Mouse (Mus musculus): ENCODE measurements around the gene Epha8.

DNA sequence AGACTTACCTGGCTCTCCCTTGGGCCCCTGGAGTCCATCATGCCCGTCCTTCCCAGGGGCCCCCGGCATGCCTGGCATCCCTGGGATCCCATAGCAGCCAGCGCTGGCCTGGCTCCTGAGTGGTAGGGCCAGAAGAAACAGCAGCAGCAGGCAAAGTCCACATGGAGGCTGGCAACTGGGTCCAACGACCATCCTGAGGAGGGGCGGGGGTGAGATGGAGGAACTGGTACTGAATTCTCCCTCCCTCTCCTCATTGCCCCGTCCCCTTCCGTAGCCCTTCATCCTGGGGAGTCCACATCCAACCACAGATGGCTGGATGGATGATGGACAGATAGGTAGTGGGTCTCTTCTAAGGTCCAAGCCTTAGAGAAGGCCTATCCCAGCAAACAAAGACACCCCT is 64.2 kb downstream of the Epha8 start:
- TF ChIP-seq CTCF (IDR thresholded peaks at IDR 0.05 in 2 of 3, conservative IDR thresholded peaks at IDR 0.05 in 1 of 3; ENCODE audit: control insufficient read depth in 1 of 3, insufficient read depth in 1 of 3, low read depth in 2 of 3, low read length in 3 of 3, poor library complexity in 1 of 3, severe bottlenecking in 1 of 3), result no peak
- no peak for TF ChIP-seq GATA1 (IDR thresholded peaks at IDR 0.05; ENCODE audit: low read depth, low read length)
- no peak for TF ChIP-seq RAD21 (IDR thresholded peaks at IDR 0.05; ENCODE audit: low read depth, low read length)
- no peak for TF ChIP-seq E2F4 (IDR thresholded peaks at IDR 0.05; ENCODE audit: borderline replicate concordance, low read depth, low read length)
- TF ChIP-seq POLR2AphosphoS5 (IDR thresholded peaks at IDR 0.05; ENCODE audit: borderline replicate concordance, low read depth, low read length), result no peak
- TF ChIP-seq POLR2A (IDR thresholded peaks at IDR 0.05; ENCODE audit: control insufficient read depth in 1 of 2, insufficient read depth in 1 of 2, low read depth in 1 of 2, low read length in 2 of 2, poor library complexity in 1 of 2), result no peak
- TF ChIP-seq MAFK (IDR thresholded peaks at IDR 0.05; ENCODE audit: borderline replicate concordance, low read depth, low read length), result no peak
- TF ChIP-seq BHLHE40 (IDR thresholded peaks at IDR 0.05; ENCODE audit: borderline replicate concordance, low read depth, low read length), result no peak
- no peak for TF ChIP-seq MXI1 (IDR thresholded peaks at IDR 0.05; ENCODE audit: low read depth, low read length)
- TF ChIP-seq ELF1 (IDR thresholded peaks at IDR 0.05; ENCODE audit: low read depth, low read length), result no peak
- no peak for TF ChIP-seq GABPA (IDR thresholded peaks at IDR 0.05; ENCODE audit: low read depth, low read length)
- no peak for TF ChIP-seq SIN3A (IDR thresholded peaks at IDR 0.05; ENCODE audit: low read length)
- TF ChIP-seq ZC3H11A (IDR thresholded peaks at IDR 0.05; ENCODE audit: low read depth, low read length), result no peak
- no peak for TF ChIP-seq USF1 (IDR thresholded peaks at IDR 0.05; ENCODE audit: low read depth, low read length)

Measured in MEL (cell line).